Mouse (Mus musculus) forebrain, embryonic 11.5 days (tissue): Measurements from ENCODE around the gene Zdhhc14. TPM values are rescaled to one million over a fixed set of nuclear protein-coding genes. Genes with fewer than 3 reads are reported as not detected.
"Not testable (repeated sequence)": the region's sequence is repeated elsewhere in the genome, so short reads cannot be mapped to it uniquely, and the experiment has no call there.

ENCODE experiments used
- ATAC-seq: fragments of 200-750 bp; cut with Nextera tagmentation; replicated peaks from 2 replicates; pipeline ENCODE4 v1.8.0; 2017; ENCODE audit warnings: moderate TSS enrichment; ENCODE audit not compliant: low FRiP score
- DNase-seq: peaks from one replicate; pipeline ENCODE4 v3.0.0-alpha.2; 2017; ENCODE audit warnings: low spot score
- H3K27ac ChIP-seq: fragments of 300-500 bp; sonication (generic); 2 replicates; pipeline ENCODE4 v1.5.1; 2014; ENCODE audit warnings: low read depth, low read length
- H3K27me3 ChIP-seq: fragments of 300-500 bp; sonication (generic); 2 replicates; pipeline ENCODE4 v1.6.1; 2014; ENCODE audit warnings: mild to moderate bottlenecking, low read length, mixed read lengths; ENCODE audit not compliant: control insufficient read depth, insufficient read depth
- H3K36me3 ChIP-seq: fragments of 300-500 bp; sonication (generic); 2 replicates; pipeline ENCODE4 v1.6.1; 2014; ENCODE audit warnings: mild to moderate bottlenecking, low read length, moderate library complexity, mixed read lengths; ENCODE audit not compliant: control insufficient read depth, insufficient read depth
- H3K4me1 ChIP-seq: fragments of 300-500 bp; sonication (generic); replicated peaks from 2 replicates; pipeline ENCODE4 v1.6.1; 2014; ENCODE audit warnings: low read length, mixed read lengths; ENCODE audit not compliant: control insufficient read depth, insufficient read depth
- H3K4me2 ChIP-seq: fragments of 300-500 bp; sonication (generic); 2 replicates; pipeline ENCODE4 v1.6.1; 2014; ENCODE audit warnings: low read depth, mild to moderate bottlenecking, low read length, moderate library complexity, mixed read lengths; ENCODE audit not compliant: severe bottlenecking
- H3K4me3 ChIP-seq: fragments of 300-500 bp; sonication (generic); 2 replicates; pipeline ENCODE4 v1.5.1; 2014; ENCODE audit warnings: low read depth, low read length
- H3K9ac ChIP-seq: fragments of 300-500 bp; sonication (generic); 2 replicates; pipeline ENCODE4 v1.6.1; 2014; ENCODE audit warnings: low read length
- H3K9me3 ChIP-seq: fragments of 300-500 bp; sonication (generic); 2 replicates; pipeline ENCODE4 v1.6.1; 2016; ENCODE audit warnings: low read length, mixed read lengths; ENCODE audit not compliant: control insufficient read depth
- WGBS: fragments of 180-500 bp; shearing (Covaris S2); extraction: QIAGEN DNeasy Blood & Tissue Kit; methylation state at CpG from one replicate; pipeline ENCODE4 v1.1.7; 2014; 5-methylcytosine and 5-hydroxymethylcytosine counted together
- polyA plus RNA-seq: library from polyadenylated mRNA; unstranded; fragments of >200 nt; fragmentation: Nextera tagmentation; extraction: Ambion mirVana; gene quantifications from 2 replicates; pipeline ENCODE4 v1.2.1, GENCODE M21; 2014

The Zdhhc14 gene
- polyA plus RNA-seq, 1 experiment from 2014 or later: 2.3 TPM

DNA sequence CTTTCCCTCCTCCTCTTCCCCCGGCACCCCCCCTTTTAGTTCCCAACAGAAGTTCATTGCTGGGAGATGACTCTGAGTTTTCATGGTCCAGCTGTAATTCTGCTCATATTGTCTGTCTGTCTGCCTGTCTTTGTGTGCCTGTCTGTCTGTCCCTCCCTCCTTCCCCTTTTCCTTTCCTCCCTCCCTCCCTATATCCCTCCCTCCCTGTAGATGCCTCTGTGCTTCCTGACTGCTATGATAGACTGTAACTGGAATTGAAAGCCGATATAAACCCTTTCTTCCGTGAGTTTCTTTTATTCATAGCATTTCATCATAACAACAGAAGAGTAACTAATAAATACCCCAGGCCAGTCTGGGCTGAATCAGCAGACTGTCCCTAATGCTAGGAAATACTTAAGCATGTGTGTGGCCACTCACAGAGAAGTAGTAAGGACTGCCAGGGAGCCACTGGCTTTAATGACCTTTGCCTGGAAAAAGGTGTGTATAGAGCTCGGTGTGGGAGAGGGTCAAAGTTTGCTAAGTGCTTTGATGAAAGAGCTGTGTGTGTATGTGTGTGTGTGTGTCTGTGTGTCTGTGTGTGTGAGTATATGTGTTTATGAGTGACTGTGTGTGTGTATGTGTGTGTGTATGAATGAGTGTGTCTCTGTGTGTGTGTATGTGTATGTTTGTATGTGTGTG, 117.7 kb downstream of the Zdhhc14 start:
- H3K27me3 ChIP-seq: no peaks in the 10 kb centered on the region
- DNase-seq (no peak), ATAC-seq (no peak)
- no peak overlapping the region for H3K27ac ChIP-seq
- H3K4me1 ChIP-seq: no peaks in the 10 kb centered on the region
- H3K9ac ChIP-seq: no peak overlapping the region
- WGBS: 93% methylated on average over 4 of the region's 4 CpGs
- no peak overlapping the region for H3K4me3 ChIP-seq
- no peaks in the 10 kb centered on the region for H3K36me3 ChIP-seq
- no peak overlapping the region for H3K4me2 ChIP-seq
- no peaks in the 10 kb centered on the region for H3K9me3 ChIP-seq

DNA sequence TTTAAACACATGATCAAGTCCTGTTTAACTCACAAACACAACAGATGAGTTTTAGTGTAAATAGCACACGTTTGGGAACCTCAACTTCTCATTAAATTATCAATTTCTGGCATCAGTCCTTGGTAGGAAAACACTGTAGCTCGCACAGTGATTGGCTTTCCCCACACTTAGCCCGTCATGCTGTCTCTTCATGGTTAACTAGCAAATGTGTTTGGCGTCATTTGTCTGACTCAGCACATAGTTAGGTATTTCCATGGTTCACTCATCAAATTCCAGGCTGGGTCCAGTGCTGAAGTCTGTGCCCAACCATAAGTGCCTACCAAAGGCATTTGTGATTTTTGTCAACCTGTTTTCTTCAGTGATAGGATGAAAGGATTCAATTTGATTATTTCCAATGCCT, 119.9 kb downstream of the Zdhhc14 start:
- Histone ChIP-seq H3K36me3 (no peaks in the 10 kb centered on the region), H3K27me3 (no peaks in the 10 kb centered on the region), H3K9me3 (no peaks in the 10 kb centered on the region), H3K9ac (no peak overlapping the region), H3K4me1 (no peaks in the 10 kb centered on the region), H3K4me2 (no peak overlapping the region), H3K27ac (no peak overlapping the region), H3K4me3 (no peak overlapping the region)
- ATAC-seq (no peak), DNase-seq (no peak)
- WGBS: 76% methylated on average over 4 of the region's 4 CpGs

DNA sequence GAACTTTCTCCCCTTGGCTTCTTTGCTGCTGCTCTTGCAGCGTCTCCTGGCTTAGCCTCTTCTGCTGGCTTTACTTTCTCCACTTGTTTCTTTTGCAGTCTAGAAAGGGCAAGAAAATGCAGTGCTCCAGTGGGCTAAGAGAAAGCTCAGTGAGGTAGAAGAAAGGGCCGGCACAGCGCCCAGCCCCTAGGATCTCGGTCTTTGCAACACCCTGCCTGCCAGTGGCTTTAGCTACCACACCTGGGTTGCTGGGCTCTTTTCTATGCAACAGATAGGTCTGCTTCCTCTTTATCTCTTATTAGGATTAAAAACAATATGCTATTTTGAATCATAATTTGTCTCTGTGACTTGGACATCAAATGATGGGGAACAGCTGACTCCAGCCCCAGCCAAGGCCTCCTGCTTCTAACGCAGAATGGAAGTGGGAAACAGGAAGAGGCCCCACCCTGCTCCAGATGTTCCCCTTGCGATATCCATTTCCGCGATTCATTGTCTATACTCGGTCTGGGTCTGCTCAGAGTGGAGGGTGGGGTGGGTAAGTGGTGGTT, 122.5 kb downstream of the Zdhhc14 start:
- no peak overlapping the region for H3K9ac ChIP-seq
- no peaks in the 10 kb centered on the region for H3K36me3 ChIP-seq
- no peaks in the 10 kb centered on the region for H3K9me3 ChIP-seq
- H3K4me2 ChIP-seq: no peak overlapping the region
- no peaks in the 10 kb centered on the region for H3K4me1 ChIP-seq
- DNase-seq (no peak), ATAC-seq (no peak)
- H3K4me3 ChIP-seq: no peak overlapping the region
- 69% methylated on average over 9 of the region's 9 CpGs for WGBS
- no peak overlapping the region for H3K27ac ChIP-seq
- H3K27me3 ChIP-seq: no peaks in the 10 kb centered on the region

DNA sequence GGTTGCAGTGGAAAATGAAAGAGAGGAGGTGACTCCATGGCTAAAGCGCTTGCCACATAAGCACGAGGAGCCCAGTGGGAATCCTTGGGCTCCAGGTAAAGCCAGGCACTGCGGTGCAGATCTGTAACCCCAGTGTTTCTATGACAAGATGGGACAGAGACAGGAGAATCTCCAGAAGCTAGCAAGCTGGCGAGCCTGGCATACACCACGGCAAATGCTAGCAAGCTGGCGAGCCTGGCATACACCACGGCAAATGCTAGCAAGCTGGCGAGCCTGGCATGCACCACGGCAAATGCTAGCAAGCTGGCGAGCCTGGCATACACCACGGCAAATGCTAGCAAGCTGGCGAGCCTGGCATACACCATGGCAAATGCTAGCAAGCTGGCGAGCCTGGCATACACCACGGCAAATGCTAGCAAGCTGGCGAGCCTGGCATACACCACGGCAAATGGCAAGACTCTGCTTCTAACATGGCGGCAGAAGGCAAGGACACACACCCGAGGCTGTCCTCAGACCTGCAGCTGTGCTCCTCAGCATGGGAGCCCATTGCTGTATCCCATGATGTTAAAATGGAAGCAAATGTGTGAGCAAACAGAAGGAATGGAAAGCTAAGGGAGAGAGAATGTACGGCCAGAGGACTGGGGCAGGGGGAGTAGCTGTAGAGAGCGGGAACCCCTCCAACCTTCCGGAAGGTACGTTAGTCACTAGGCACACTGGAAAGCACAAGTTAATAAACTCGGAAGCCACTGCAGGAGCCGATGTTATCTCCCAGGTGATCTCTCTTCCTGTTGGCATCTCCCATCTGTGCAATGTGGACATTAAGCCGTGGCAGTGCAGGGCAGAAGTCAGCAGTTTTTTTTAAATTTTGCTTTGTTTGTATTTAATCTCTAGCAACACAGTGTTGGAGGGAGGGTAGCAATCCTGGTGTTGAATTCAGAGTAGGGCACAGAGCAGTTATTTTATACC, 129.6 kb downstream of the Zdhhc14 start:
- 88% methylated on average over 25 of the region's 25 CpGs for WGBS
- H3K9me3 ChIP-seq: no peaks in the 10 kb centered on the region
- no peaks in the 10 kb centered on the region for H3K36me3 ChIP-seq
- H3K4me3 ChIP-seq: no peak overlapping the region
- H3K27me3 ChIP-seq: no peaks in the 10 kb centered on the region
- H3K27ac ChIP-seq: no peak overlapping the region
- no peak overlapping the region for H3K9ac ChIP-seq
- ATAC-seq (no peak), DNase-seq (no peak)
- no peak overlapping the region for H3K4me2 ChIP-seq
- no peaks in the 10 kb centered on the region for H3K4me1 ChIP-seq

DNA sequence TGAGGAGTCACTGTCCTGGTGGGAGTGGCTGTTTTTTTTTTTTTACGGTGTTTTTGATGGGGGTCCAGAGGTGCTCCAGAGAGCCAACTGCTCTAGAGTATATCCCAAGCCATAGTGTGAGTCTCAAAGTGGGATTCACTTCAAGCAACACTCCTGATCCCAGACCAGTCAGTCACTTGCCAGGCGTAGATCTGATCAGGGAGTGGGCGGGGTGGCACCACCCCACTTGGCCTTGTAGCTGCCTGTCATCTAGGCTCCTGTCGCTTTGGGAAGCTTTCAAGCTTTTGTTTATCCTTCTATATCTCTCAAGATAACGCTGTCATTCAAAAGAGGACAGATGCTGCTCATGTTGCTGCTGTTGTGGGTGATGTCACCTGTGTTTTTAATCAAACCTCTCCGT, 130.4 kb downstream of the Zdhhc14 start:
- H3K4me2 ChIP-seq: no peak overlapping the region
- no peak overlapping the region for H3K4me3 ChIP-seq
- ATAC-seq (no peak), DNase-seq (no peak)
- no peak overlapping the region for H3K9ac ChIP-seq
- no peaks in the 10 kb centered on the region for H3K27me3 ChIP-seq
- no peaks in the 10 kb centered on the region for H3K36me3 ChIP-seq
- no peak overlapping the region for H3K27ac ChIP-seq
- H3K4me1 ChIP-seq: no peaks in the 10 kb centered on the region
- WGBS: 74% methylated on average over 6 of the region's 6 CpGs
- no peaks in the 10 kb centered on the region for H3K9me3 ChIP-seq

DNA sequence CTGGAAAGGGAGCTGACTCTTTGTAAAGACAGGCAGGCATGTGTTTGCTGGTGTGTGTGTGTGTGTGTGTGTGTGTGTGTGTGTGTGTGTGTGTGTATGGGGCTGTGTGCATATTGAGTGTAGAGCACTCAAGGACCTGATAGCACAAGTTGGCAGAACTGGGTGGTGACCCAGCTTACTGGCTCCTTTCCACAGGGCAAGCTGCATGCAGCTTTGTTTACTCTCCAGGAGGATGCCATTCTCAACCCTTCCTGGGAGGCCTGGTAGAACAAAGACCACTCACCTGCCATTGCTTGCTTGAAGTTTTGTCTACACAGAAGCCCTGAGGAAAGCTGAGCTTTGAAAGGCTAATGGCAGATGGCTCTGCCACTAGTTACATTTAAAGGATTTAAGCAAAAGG, 130.8 kb downstream of the Zdhhc14 start:
- Histone ChIP-seq H3K4me3 (no peak overlapping the region), H3K4me1 (no peaks in the 10 kb centered on the region), H3K4me2 (no peak overlapping the region), H3K36me3 (no peaks in the 10 kb centered on the region), H3K9ac (no peak overlapping the region), H3K9me3 (no peaks in the 10 kb centered on the region), H3K27ac (no peak overlapping the region), H3K27me3 (no peaks in the 10 kb centered on the region)
- ATAC-seq (no peak), DNase-seq (no peak)

DNA sequence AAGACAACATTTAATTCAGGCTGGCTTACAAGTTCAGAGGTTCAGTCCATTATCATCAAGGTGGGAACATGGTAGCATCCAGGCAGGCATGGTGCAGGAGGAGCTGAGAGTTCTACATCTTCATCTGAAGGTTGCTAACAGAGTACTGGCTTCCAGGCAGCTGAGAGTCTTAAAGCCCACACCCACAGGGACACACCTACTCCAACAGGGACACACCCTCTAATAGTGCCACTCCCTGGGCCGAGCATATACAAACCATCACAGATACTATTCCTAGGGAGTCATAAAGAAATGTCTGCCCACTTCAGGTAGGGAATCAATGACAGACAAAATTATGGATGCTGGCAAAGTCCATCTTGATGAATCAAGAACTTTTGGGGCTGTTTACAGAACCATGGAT, 132.5 kb downstream of the Zdhhc14 start:
- H3K4me2 ChIP-seq, H3K4me1 ChIP-seq, H3K27ac ChIP-seq, ATAC-seq, H3K36me3 ChIP-seq, H3K4me3 ChIP-seq, H3K9ac ChIP-seq, H3K27me3 ChIP-seq, H3K9me3 ChIP-seq, DNase-seq: not testable (repeated sequence)
- whole genome bisulfite sequencing: 84% methylated on average over 1 of the region's 1 CpGs

DNA sequence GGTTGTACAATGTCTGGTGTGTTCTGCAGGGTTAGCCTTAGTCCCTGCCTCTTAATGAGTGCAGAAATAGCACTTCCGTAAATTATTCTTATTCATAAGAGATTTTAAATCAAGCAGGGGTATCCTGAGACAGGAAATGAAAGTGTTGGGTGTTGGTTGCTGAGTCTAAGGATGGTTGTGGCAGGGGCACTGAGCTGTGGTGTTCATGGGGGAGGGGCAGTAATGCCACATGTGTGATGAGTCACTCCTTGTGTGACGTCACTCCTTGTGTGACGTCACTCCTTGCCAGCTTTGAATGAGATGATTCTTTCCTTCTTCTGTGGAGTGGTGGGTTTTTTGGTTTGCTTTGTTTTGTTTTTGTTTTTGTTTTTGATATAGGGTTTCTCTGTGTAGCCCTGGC, 134.0 kb downstream of the Zdhhc14 start:
- 82% methylated on average over 3 of the region's 3 CpGs for WGBS
- DNase-seq (no peak), ATAC-seq (no peak)
- Histone ChIP-seq H3K27me3 (no peaks in the 10 kb centered on the region), H3K4me1 (no peaks in the 10 kb centered on the region), H3K4me3 (no peak overlapping the region), H3K9me3 (no peaks in the 10 kb centered on the region), H3K27ac (no peak overlapping the region), H3K4me2 (no peak overlapping the region), H3K36me3 (no peaks in the 10 kb centered on the region), H3K9ac (no peak overlapping the region)
